8 mouse cellular contexts compared by ENCODE assay signal in the genomic region with DNA sequence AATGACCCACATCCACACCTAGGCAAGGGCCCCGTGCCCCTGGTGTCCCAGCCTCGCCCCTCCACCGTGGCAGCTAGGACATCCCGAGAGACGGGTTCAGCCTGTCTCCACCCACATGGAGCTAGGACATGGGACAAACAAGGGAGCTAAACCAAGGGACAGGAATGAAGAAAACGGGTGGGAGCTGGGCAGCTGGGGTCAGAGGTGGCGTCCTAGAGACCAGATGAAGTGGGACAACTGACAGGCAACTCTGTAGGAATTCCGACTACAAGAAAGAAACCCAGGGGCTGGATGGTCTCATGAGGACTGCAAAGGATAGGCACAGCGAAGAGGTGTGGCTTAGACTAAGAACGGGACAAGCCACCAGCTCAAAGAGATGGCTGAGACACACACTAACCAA. TPM values are rescaled to one million over a fixed set of nuclear protein-coding genes. Genes with fewer than 3 reads are reported as not detected.
A peak's percentile ranks its signal among the peaks of the same experiment; 100 is the strongest.
DNase-seq lines count a peak whose midpoint lies in the region; ATAC-seq and TF ChIP-seq lines count a peak whose summit lies in the region.

No protein-coding gene starts in this region.

- peak overlapping the region; percentile 97 for H3K4me3 ChIP-seq in hindbrain, embryonic 14.5 days (replicated peaks; ENCODE audit: low read length)
- H3K4me3 ChIP-seq in midbrain, postnatal 0 days (ENCODE audit: low read depth, low read length), result peak overlapping the region; percentile 87

- peak; percentile 14 for DNase-seq in kidney, postnatal 10 days
- DNase-seq in kidney, adult 18-20 months, result no peak
- DNase-seq in embryo, embryonic 10.5 days (ENCODE audit: low spot score), result peak; percentile 34
- no peak for DNase-seq in hindbrain, embryonic 14.5 days (ENCODE audit: low spot score)
- no peak for DNase-seq in midbrain, postnatal 0 days (ENCODE audit: low spot score)
- no peak for DNase-seq in cerebellum, adult 9-11 months
- DNase-seq in cerebellum, adult 11 months, result no peak
- no peak for DNase-seq in thymus, postnatal 14 days

- 28% methylated on average over 10 of the region's 10 CpGs for WGBS in hindbrain, embryonic 14.5 days
- 35% methylated on average over 10 of the region's 10 CpGs for WGBS in midbrain, postnatal 0 days

- peak overlapping the region; percentile 93 for H3K4me2 ChIP-seq in hindbrain, embryonic 14.5 days (replicated peaks)
- H3K4me2 ChIP-seq in midbrain, postnatal 0 days (ENCODE audit: low read depth, low read length, poor library complexity, severe bottlenecking), result peak overlapping the region; percentile 87

- no peaks in the 10 kb centered on the region for H3K27me3 ChIP-seq in hindbrain, embryonic 14.5 days (ENCODE audit: control insufficient read depth, insufficient read depth, low read length)
- H3K27me3 ChIP-seq in midbrain, postnatal 0 days (ENCODE audit: insufficient read depth, low read length), result no peaks in the 10 kb centered on the region

- H3K4me1 ChIP-seq in hindbrain, embryonic 14.5 days (replicated peaks; ENCODE audit: control insufficient read depth, insufficient read depth, low read length), result peaks cover 19% of the 10 kb centered on the region
- H3K4me1 ChIP-seq in midbrain, postnatal 0 days (ENCODE audit: insufficient read depth, low read length), result peaks cover 8% of the 10 kb centered on the region

- H3K36me3 ChIP-seq in hindbrain, embryonic 14.5 days (replicated peaks; ENCODE audit: control insufficient read depth, insufficient read depth), result peaks cover 15% of the 10 kb centered on the region
- peaks cover 16% of the 10 kb centered on the region for H3K36me3 ChIP-seq in midbrain, postnatal 0 days (ENCODE audit: insufficient read depth, low read length)

- ATAC-seq in hindbrain, embryonic 14.5 days (ENCODE audit: low FRiP score), result no peak
- ATAC-seq in midbrain, postnatal 0 days (ENCODE audit: low FRiP score), result no peak

- no peak for TF ChIP-seq CTCF in midbrain, postnatal 0 days (IDR thresholded peaks at IDR 0.05)

- no peak overlapping the region for H3K27ac ChIP-seq in hindbrain, embryonic 14.5 days
- no peak overlapping the region for H3K27ac ChIP-seq in midbrain, postnatal 0 days (ENCODE audit: low read depth, low read length)

- peak overlapping the region; percentile 93 for H3K9ac ChIP-seq in hindbrain, embryonic 14.5 days
- H3K9ac ChIP-seq in midbrain, postnatal 0 days (replicated peaks; ENCODE audit: low read length, poor library complexity, severe bottlenecking), result peak overlapping the region; percentile 75

- no peaks in the 10 kb centered on the region for H3K9me3 ChIP-seq in hindbrain, embryonic 14.5 days (ENCODE audit: control insufficient read depth, low read length)
- no peaks in the 10 kb centered on the region for H3K9me3 ChIP-seq in midbrain, postnatal 0 days (ENCODE audit: low read length)

RNA-seq across cellular contexts. Expression of a gene that starts 1.3 kb away (rescaled TPM):
- polyA plus RNA-seq in hindbrain, embryonic 14.5 days (2014; fragmentation: Nextera tagmentation; extraction: Ambion mirVana), result 53.1 and 53.5 TPM in 2 replicates
- 95.6 and 98.8 TPM in 2 replicates for total RNA-seq in midbrain, postnatal 0 days (2014; rRNA removed)
- polyA plus RNA-seq in midbrain, postnatal 0 days (2015; fragmentation: Nextera tagmentation; extraction: Ambion mirVana), result 43.3 and 46.6 TPM in 2 replicates

RNA-seq across cellular contexts. Expression of a gene that starts 20.1 kb away (rescaled TPM):
- 15.5 and 21.4 TPM in 2 replicates for polyA plus RNA-seq in hindbrain, embryonic 14.5 days (2014; fragmentation: Nextera tagmentation; extraction: Ambion mirVana)
- total RNA-seq in midbrain, postnatal 0 days (2014; rRNA removed), result 34.6 and 56.9 TPM in 2 replicates
- polyA plus RNA-seq in midbrain, postnatal 0 days (2015; fragmentation: Nextera tagmentation; extraction: Ambion mirVana), result 22.7 and 25.6 TPM in 2 replicates

RNA-seq across cellular contexts. Expression of a gene that starts 33.4 kb away (rescaled TPM):
- polyA plus RNA-seq in hindbrain, embryonic 14.5 days (2014; fragmentation: Nextera tagmentation; extraction: Ambion mirVana), result not detected in 2 replicates
- not detected in 2 replicates for total RNA-seq in midbrain, postnatal 0 days (2014; rRNA removed)
- polyA plus RNA-seq in midbrain, postnatal 0 days (2015; fragmentation: Nextera tagmentation; extraction: Ambion mirVana), result not detected in 2 replicates

Comparison
In these comparisons a context has a peak if more than half of its experiments do, and no peak if none do; other contexts are left out.
1. DNase-seq: peak in kidney, postnatal 10 days (single experiment) and embryo, embryonic 10.5 days (single experiment); none in kidney, adult 18-20 months (single experiment), hindbrain, embryonic 14.5 days (single experiment), midbrain, postnatal 0 days (single experiment), cerebellum, adult 9-11 months (single experiment), cerebellum, adult 11 months (single experiment) and thymus, postnatal 14 days (single experiment).